In the genomic region with DNA sequence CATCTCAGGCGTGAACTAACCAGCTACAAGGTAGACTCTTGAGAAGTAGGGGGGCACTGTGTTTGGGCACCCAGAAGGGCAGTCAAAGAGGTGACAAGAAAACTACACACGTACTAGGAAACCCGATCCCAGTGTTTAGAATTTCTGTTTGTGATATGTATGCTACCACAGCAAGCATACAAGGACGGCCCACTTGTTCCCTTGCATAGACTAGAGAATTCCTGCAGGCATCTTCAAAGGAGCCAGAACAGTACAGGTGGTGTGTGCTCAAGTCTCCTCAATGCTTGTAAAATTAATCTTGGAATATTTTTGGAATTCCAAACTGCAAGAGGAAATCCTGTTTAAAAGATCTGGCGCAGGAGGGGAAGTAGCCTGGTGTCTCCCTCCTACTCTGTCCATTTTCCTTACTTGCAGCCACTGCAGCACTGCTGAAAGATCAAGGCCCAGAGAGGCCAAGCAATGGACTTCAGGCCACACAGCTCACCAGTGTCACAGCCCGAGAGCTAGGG, we compare ENCODE assay signal across 9 mouse cellular contexts.
DNase-seq lines count a peak whose midpoint lies in the region; ATAC-seq and TF ChIP-seq lines count a peak whose summit lies in the region.
"Had no signal": no experiment of that assay in that cellular context is flagged by ENCODE, and none has a peak within 500 bp of the region (broad histone marks: within the 10 kb centered on the region; RNA-seq: fewer than 3 reads in every experiment).

No protein-coding gene starts in this region.

- H3K27me3 ChIP-seq in forebrain, embryonic 11.5 days (ENCODE audit: control insufficient read depth, insufficient read depth, low read length) = no peaks in the 10 kb centered on the region
- peaks cover 4% of the 10 kb centered on the region; the same call in 1 of the 2 replicates for H3K27me3 ChIP-seq in forebrain, embryonic 12.5 days
- H3K27me3 ChIP-seq in kidney, embryonic 15.5 days = no peaks in the 10 kb centered on the region
- no peaks in the 10 kb centered on the region for H3K27me3 ChIP-seq in limb, embryonic 15.5 days

- 75% methylated on average over 6 of the region's 6 CpGs for WGBS in forebrain, embryonic 11.5 days
- WGBS in forebrain, embryonic 12.5 days = 77% methylated on average over 6 of the region's 6 CpGs
- WGBS in kidney, embryonic 15.5 days = 57% methylated on average over 6 of the region's 6 CpGs
- WGBS in limb, embryonic 15.5 days = 44% methylated on average over 6 of the region's 6 CpGs

- H3K4me1 ChIP-seq in forebrain, embryonic 11.5 days (replicated peaks; ENCODE audit: control insufficient read depth, insufficient read depth, low read length) = peaks cover 5% of the 10 kb centered on the region; the same call in 1 of the 2 replicates
- peaks cover 23% of the 10 kb centered on the region for H3K4me1 ChIP-seq in forebrain, embryonic 12.5 days
- H3K4me1 ChIP-seq in kidney, embryonic 15.5 days = peaks cover 24% of the 10 kb centered on the region
- peaks cover 9% of the 10 kb centered on the region; the same call in 1 of the 2 replicates for H3K4me1 ChIP-seq in cortical plate, adult 2 months (ENCODE audit: control insufficient read depth, insufficient read depth, low read length)
- H3K4me1 ChIP-seq in limb, embryonic 15.5 days = peaks cover 23% of the 10 kb centered on the region

- intact Hi-C loops in gastrocnemius, postnatal 36 days (cut with DNase I) = no loop called here

- no peak overlapping the region for H3K4me2 ChIP-seq in forebrain, embryonic 11.5 days (ENCODE audit: low read depth, low read length, severe bottlenecking)
- no peak overlapping the region for H3K4me2 ChIP-seq in forebrain, embryonic 12.5 days
- 0 out of 2 replicates have a peak overlapping the region, but pooled peaks have one; percentile 18 for H3K4me2 ChIP-seq in kidney, embryonic 15.5 days
- no peak overlapping the region for H3K4me2 ChIP-seq in limb, embryonic 15.5 days

- ATAC-seq in forebrain, embryonic 11.5 days (replicated peaks; ENCODE audit: low FRiP score) = no peak
- ATAC-seq in forebrain, embryonic 12.5 days (ENCODE audit: low FRiP score) = no peak
- ATAC-seq in kidney, embryonic 15.5 days (replicated peaks; ENCODE audit: low FRiP score) = no peak
- no peak for ATAC-seq in limb, embryonic 15.5 days (ENCODE audit: insufficient number of reproducible peaks, low FRiP score, low TSS enrichment, low read depth)

- no peak for TF ChIP-seq POLR2A in cortical plate, adult 2 months (IDR thresholded peaks at IDR 0.05; ENCODE audit: extremely low read depth, insufficient read depth, low read length)

- no peak for DNase-seq in forebrain, embryonic 11.5 days (ENCODE audit: low spot score)
- no peak for DNase-seq in kidney, adult 11 months
- DNase-seq in cerebellum, adult 11-12 months = no peak
- no peak for DNase-seq in gastrocnemius, postnatal 36 days
- DNase-seq: right cerebral cortex, adult 18-20 months had no signal

- H3K9ac ChIP-seq in forebrain, embryonic 11.5 days (ENCODE audit: low read length) = no peak overlapping the region
- no peak overlapping the region for H3K9ac ChIP-seq in forebrain, embryonic 12.5 days
- no peak overlapping the region for H3K9ac ChIP-seq in kidney, embryonic 15.5 days
- H3K9ac ChIP-seq in limb, embryonic 15.5 days = no peak overlapping the region

- H3K36me3 ChIP-seq in forebrain, embryonic 11.5 days (ENCODE audit: control insufficient read depth, insufficient read depth, low read length) = no peaks in the 10 kb centered on the region
- H3K36me3 ChIP-seq in forebrain, embryonic 12.5 days (replicated peaks) = no peaks in the 10 kb centered on the region
- H3K36me3 ChIP-seq in kidney, embryonic 15.5 days = no peaks in the 10 kb centered on the region
- no peaks in the 10 kb centered on the region for H3K36me3 ChIP-seq in limb, embryonic 15.5 days

- H3K4me3 ChIP-seq in forebrain, embryonic 11.5 days (ENCODE audit: low read depth, low read length) = no peak overlapping the region
- no peak overlapping the region for H3K4me3 ChIP-seq in forebrain, embryonic 12.5 days (replicated peaks)
- H3K4me3 ChIP-seq in kidney, embryonic 15.5 days (replicated peaks) = no peak overlapping the region
- H3K4me3 ChIP-seq in cortical plate, adult 2 months (ENCODE audit: insufficient read depth, low read length) = no peak overlapping the region
- H3K4me3 ChIP-seq in limb, embryonic 15.5 days = no peak overlapping the region

- TF ChIP-seq CTCF in cortical plate, adult 2 months (IDR thresholded peaks at IDR 0.05; ENCODE audit: extremely low read depth, insufficient read depth, low read length) = no peak

- H3K27ac ChIP-seq in forebrain, embryonic 11.5 days (ENCODE audit: low read depth, low read length) = 0 out of 2 replicates have a peak overlapping the region, but pooled peaks have one; percentile 18
- no peak overlapping the region for H3K27ac ChIP-seq in forebrain, embryonic 12.5 days
- H3K27ac ChIP-seq in kidney, embryonic 15.5 days = peak overlapping the region; percentile 37; the same call in 1 of the 2 replicates
- peak overlapping the region; percentile 30; the same call in 1 of the 2 replicates for H3K27ac ChIP-seq in cortical plate, adult 2 months (ENCODE audit: insufficient read depth, low read length)
- H3K27ac ChIP-seq in limb, embryonic 15.5 days = peak overlapping the region; percentile 47; the same call in 1 of the 2 replicates

- H3K9me3 ChIP-seq in forebrain, embryonic 11.5 days (ENCODE audit: control insufficient read depth, low read length) = no peaks in the 10 kb centered on the region
- H3K9me3 ChIP-seq in forebrain, embryonic 12.5 days = no peaks in the 10 kb centered on the region
- H3K9me3 ChIP-seq in kidney, embryonic 15.5 days (replicated peaks) = no peaks in the 10 kb centered on the region
- no peaks in the 10 kb centered on the region for H3K9me3 ChIP-seq in limb, embryonic 15.5 days
